Mouse (Mus musculus): ENCODE results near the gene Tmem200b.

DNA sequence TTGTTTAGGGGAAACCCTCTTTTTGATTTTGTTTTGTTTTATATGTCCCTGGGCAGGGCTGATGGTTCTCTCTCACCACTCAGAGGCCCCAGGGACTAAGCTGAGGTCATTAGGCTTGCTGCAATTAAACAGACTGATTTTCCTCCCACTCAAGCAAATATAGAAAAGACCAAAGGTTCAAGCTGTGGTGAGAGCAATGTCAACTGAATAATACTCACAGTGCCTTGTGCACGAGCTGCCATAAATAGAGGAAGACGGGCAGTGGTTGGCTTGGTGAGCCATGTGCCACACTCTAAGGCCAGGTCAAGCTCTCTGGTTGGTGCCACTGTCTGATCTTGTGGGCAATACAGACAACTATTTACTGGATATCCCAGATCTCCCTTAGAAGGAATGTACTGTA is 17.9 kb downstream of the Tmem200b start:
- TF ChIP-seq CTCF (IDR thresholded peaks at IDR 0.05; ENCODE audit: low read depth) = no peak
- TF ChIP-seq EP300 (optimal IDR thresholded peaks at IDR 0.05) = no peak

All from stomach, postnatal 0 days (tissue).